Mouse (Mus musculus): ENCODE data around the gene Pkn2. TPM values are rescaled to one million over a fixed set of nuclear protein-coding genes. Genes with fewer than 3 reads are reported as not detected.

Pkn2 gene
- polyA plus RNA-seq, 1 experiment from 2014 or later, result 50.7 TPM

GRCm38 (mm10) chr3:142881589-142881871 is 274 bp downstream of the Pkn2 start:
- Histone ChIP-seq H3K27ac (peak overlapping the region; percentile 98), H3K9me3 (no peaks in the 10 kb centered on the region), H3K27me3 (ENCODE audit: poor library complexity, severe bottlenecking) (no peaks in the 10 kb centered on the region), H3K36me3 (replicated peaks) (no peaks in the 10 kb centered on the region), H3K4me1 (peaks cover 19% of the 10 kb centered on the region), H3K4me3 (peak overlapping the region; percentile 99)
- no peak for DNase-seq (ENCODE audit: extremely low spot score, low spot score)
- WGBS, result 1% methylated on average over 40 of the region's 40 CpGs

DNA sequence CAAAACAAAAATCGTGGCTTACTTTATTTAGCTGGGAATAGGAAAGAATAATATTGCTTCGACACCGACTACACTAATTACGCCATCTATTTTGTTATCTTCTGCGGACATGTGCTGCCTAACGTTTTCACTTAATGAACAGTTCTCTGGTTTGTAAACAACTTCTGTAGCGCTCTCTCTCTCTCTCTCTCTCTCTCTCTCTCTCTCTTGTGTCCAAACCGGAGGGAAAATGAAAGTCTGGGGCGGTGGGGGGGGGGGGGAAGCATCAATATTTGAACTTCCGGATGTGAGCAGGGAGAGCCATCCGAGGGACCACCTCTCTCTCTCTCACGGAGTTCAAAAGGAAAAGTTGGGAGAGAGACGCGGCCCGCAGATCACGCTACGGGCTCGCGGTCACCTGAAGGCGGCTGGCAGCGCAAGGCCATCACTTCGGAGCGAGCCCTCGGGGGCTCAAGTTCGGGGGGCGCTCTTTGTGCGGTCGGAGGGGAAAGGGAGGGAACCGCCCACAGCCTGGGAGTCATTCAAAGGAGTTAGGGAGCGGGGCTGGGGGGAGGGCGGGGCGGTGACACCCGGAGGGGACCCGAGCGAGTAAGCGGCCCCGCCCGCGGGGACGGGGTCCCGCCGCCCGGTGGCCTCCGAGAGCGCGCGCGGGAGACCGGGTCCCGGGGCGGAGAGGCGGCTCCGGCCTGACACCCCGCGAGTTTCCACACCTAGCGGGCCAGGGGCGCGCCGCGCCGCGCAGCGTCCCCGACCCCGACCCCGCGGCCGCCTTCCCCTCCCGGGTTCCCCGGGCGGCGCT is 815 bp downstream of the Pkn2 start:
- Histone ChIP-seq H3K27ac (peak overlapping the region; percentile 98), H3K9me3 (no peaks in the 10 kb centered on the region), H3K36me3 (replicated peaks) (no peaks in the 10 kb centered on the region), H3K27me3 (ENCODE audit: poor library complexity, severe bottlenecking) (no peaks in the 10 kb centered on the region), H3K4me1 (peaks cover 19% of the 10 kb centered on the region), H3K4me3 (peak overlapping the region; percentile 99)
- DNase-seq (ENCODE audit: extremely low spot score, low spot score), result peak; percentile 72
- WGBS, result under 1% methylated on average over 57 of the region's 72 CpGs

DNA sequence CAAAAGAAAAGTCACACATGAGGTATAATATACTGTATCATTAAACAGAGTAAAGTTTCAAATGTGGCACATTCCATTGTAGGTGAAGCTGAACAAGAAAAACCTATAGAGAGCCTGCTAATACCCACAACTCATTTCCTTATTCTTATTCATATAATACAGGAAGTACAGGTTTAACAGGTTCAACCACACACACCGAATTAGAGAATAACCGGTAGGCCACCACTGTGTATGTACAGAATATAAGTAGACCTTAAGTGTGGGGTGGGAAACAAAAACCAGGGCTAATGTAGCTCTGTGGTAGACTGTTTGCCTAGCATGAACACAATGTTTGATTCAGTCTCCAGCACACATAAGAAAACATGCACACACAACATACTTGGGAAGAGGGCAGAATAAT is 18.6 kb downstream of the Pkn2 start:
- Histone ChIP-seq H3K27me3 (ENCODE audit: poor library complexity, severe bottlenecking) (no peaks in the 10 kb centered on the region), H3K4me3 (no peak overlapping the region), H3K4me1 (no peaks in the 10 kb centered on the region), H3K27ac (no peak overlapping the region), H3K36me3 (replicated peaks) (0 out of 2 replicates have a peak, but pooled peaks cover 2% of the 10 kb centered on the region), H3K9me3 (no peaks in the 10 kb centered on the region)
- DNase-seq (ENCODE audit: extremely low spot score, low spot score), result no peak
- 96% methylated on average over 2 of the region's 2 CpGs for WGBS

DNA sequence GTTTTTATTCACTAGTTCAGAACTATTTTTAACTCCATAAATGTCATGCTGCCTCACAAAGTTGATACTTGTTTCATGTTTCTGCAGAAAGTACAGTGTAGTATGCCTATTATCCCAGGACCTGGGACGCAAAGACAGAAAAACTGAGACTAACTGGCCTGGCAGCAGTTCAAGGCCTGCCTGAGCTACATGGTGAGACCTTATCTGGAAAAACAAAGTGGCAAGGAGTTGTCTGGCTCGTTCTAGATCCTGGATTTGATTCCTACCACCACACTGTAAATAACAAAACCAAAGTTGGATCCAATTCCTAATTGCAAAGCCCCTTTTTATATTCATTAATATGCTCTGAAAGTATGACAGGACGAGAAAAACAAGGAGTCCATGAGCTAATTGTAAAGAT is 25.0 kb downstream of the Pkn2 start:
- DNase-seq (ENCODE audit: extremely low spot score, low spot score), result no peak
- peaks cover 15% of the 10 kb centered on the region for H3K36me3 ChIP-seq (replicated peaks)
- no peaks in the 10 kb centered on the region for H3K9me3 ChIP-seq
- H3K4me3 ChIP-seq, result no peak overlapping the region
- WGBS, result 81% methylated on average over 3 of the region's 3 CpGs
- H3K27ac ChIP-seq, result no peak overlapping the region
- no peaks in the 10 kb centered on the region for H3K4me1 ChIP-seq
- no peaks in the 10 kb centered on the region for H3K27me3 ChIP-seq (ENCODE audit: poor library complexity, severe bottlenecking)

- 76% methylated on average over 4 of the region's 4 CpGs for WGBS
- Histone ChIP-seq H3K4me1 (no peaks in the 10 kb centered on the region), H3K27ac (no peak overlapping the region), H3K9me3 (no peaks in the 10 kb centered on the region), H3K27me3 (ENCODE audit: poor library complexity, severe bottlenecking) (no peaks in the 10 kb centered on the region), H3K36me3 (replicated peaks) (peaks cover 19% of the 10 kb centered on the region), H3K4me3 (no peak overlapping the region)
- DNase-seq (ENCODE audit: extremely low spot score, low spot score), result no peak
Observed at GRCm38 (mm10) chr3:142855961-142856472, 25.8 kb downstream of the Pkn2 start.

DNA sequence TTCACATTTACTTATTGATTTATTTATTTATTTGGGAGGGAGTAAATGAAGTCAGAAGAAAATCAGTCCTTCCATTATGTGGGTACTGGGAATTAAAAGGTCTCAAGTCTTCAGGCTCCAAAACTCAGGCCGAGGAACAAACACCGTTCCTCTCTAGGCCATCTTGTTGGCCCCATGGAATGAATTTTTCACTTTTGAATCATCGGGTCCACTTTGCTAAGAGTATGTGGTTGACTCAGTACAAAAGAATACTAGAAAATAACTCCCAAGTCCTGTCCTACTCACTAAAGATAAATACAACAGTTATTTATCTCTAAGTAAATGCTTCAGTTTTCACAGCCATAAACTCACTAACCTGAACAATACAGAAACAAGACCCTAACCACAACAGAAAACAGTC is 28.9 kb downstream of the Pkn2 start:
- no peak overlapping the region for H3K4me3 ChIP-seq
- no peaks in the 10 kb centered on the region; the same call in 1 of the 2 replicates for H3K9me3 ChIP-seq
- DNase-seq (ENCODE audit: extremely low spot score, low spot score), result no peak
- no peak overlapping the region for H3K27ac ChIP-seq
- H3K4me1 ChIP-seq, result no peaks in the 10 kb centered on the region
- no peaks in the 10 kb centered on the region for H3K27me3 ChIP-seq (ENCODE audit: poor library complexity, severe bottlenecking)
- 94% methylated on average over 3 of the region's 3 CpGs for WGBS
- peaks cover 49% of the 10 kb centered on the region for H3K36me3 ChIP-seq (replicated peaks)

DNA sequence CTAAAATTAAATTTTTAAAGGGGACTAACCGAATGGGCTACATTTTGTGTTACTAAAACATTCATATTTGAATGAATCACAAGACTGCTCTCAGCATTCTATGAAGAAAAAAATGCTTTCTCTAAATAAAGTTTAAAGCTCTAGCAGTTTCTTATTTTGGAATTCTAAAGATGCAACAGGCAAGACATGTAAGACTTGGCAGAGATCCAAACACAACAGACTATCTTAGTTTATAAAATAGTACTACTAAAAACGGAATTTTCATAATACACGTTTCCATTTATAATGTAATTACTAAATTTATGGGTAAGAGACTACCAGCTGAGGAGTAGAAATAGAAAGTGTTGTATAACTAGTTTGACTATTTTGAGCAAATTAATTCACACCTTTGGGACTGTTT is 30.2 kb downstream of the Pkn2 start:
- Histone ChIP-seq H3K36me3 (replicated peaks) (peaks cover 56% of the 10 kb centered on the region), H3K4me1 (no peaks in the 10 kb centered on the region), H3K4me3 (no peak overlapping the region), H3K9me3 (no peaks in the 10 kb centered on the region; the same call in 1 of the 2 replicates), H3K27ac (no peak overlapping the region), H3K27me3 (ENCODE audit: poor library complexity, severe bottlenecking) (no peaks in the 10 kb centered on the region)
- DNase-seq (ENCODE audit: extremely low spot score, low spot score), result no peak
- 93% methylated on average over 3 of the region's 3 CpGs for WGBS

DNA sequence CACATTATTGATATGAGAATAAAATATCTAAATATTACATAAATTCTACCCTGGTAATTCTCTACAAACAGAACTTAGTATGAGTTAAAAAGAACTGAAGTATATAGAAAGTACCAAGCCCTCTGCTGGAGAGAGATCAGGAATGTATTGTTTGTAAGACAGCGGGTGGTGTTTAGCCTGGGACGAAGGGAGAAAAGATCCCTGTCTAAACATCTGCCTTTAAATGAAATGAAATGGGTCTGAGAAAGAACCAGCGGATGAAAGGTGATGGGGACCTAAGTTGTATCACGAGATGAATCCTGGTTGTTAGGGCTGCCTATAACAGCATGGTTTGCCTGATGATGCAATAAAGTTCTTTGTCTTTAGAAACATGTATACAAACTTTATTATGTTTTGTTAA is 41.8 kb downstream of the Pkn2 start:
- 42% methylated on average over 4 of the region's 4 CpGs for whole genome bisulfite sequencing
- Histone ChIP-seq H3K4me1 (peaks cover 3% of the 10 kb centered on the region; the same call in 1 of the 2 replicates), H3K9me3 (no peaks in the 10 kb centered on the region), H3K27ac (no peak overlapping the region), H3K27me3 (ENCODE audit: poor library complexity, severe bottlenecking) (no peaks in the 10 kb centered on the region), H3K4me3 (no peak overlapping the region), H3K36me3 (replicated peaks) (peaks cover 35% of the 10 kb centered on the region)
- DNase-seq (ENCODE audit: extremely low spot score, low spot score), result no peak

DNA sequence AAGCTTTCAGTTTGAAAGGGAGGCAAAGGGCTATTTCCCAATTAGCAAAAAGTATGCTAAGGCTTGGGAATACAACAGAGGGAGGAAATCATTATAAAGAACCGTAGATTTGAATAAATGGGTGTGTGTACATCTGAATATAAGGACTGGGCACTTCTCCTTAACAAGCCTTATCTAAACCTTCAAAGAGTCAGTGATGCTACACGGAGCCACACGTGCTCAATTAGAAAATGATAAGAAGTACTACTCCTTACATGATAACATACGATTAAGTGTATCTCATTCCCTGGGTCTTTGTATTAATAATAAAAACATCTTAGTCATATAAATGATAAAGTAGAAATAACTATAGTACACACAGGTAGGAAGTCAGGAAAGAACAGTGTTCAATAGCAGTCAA is 47.0 kb downstream of the Pkn2 start:
- 97% methylated on average over 4 of the region's 4 CpGs for WGBS
- no peak for DNase-seq (ENCODE audit: extremely low spot score, low spot score)
- peaks cover 32% of the 10 kb centered on the region for H3K36me3 ChIP-seq (replicated peaks)
- H3K27me3 ChIP-seq (ENCODE audit: poor library complexity, severe bottlenecking), result no peaks in the 10 kb centered on the region
- no peaks in the 10 kb centered on the region for H3K4me1 ChIP-seq
- H3K27ac ChIP-seq, result no peak overlapping the region
- H3K4me3 ChIP-seq, result no peak overlapping the region
- H3K9me3 ChIP-seq, result no peaks in the 10 kb centered on the region

DNA sequence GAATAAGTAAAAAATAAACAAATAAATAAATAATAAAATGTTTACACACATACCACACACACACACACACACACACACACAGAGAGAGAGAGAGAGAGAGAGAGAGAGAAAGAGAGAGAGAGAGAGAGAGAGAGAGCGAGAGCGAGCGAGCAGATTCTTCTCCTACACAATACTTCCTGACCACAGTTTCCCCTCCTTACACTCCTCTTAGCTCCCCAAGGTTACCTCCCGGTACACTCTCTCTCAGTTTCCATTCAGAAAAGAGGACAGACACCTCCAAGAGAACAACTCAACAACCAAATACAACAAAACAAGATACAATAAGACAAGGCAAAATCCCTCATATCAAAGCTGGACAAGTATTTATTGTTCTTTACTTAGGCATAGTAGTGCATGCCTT is 47.8 kb downstream of the Pkn2 start:
- no peaks in the 10 kb centered on the region for H3K9me3 ChIP-seq
- no peaks in the 10 kb centered on the region for H3K4me1 ChIP-seq
- no peak overlapping the region for H3K4me3 ChIP-seq
- no peaks in the 10 kb centered on the region for H3K27me3 ChIP-seq (ENCODE audit: poor library complexity, severe bottlenecking)
- no peak for DNase-seq (ENCODE audit: extremely low spot score, low spot score)
- no peak overlapping the region for H3K27ac ChIP-seq
- peaks cover 34% of the 10 kb centered on the region for H3K36me3 ChIP-seq (replicated peaks)
- WGBS, result 94% methylated on average over 4 of the region's 4 CpGs

DNA sequence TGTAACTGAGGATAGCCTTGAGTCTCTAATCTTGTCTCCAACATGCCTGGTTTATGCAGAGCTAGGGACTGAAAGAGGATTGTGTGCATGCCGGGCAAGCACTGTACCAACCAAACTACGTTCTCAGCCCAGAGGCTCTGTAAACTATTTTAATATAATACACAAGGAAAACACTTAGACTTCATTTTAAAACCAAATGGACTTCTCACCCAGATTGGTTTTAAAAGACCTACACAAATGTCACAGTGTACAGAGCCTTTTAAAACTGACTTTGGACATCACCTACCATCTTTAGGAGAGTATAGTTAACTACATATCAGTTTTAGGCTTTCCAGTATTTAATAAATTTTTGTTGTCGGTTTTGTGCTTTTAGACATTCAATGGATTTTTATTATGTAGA is 48.9 kb downstream of the Pkn2 start:
- WGBS, result 98% methylated on average over 3 of the region's 3 CpGs
- H3K27me3 ChIP-seq (ENCODE audit: poor library complexity, severe bottlenecking), result no peaks in the 10 kb centered on the region
- H3K36me3 ChIP-seq (replicated peaks), result peaks cover 35% of the 10 kb centered on the region
- no peak for DNase-seq (ENCODE audit: extremely low spot score, low spot score)
- no peak overlapping the region for H3K27ac ChIP-seq
- H3K9me3 ChIP-seq, result no peaks in the 10 kb centered on the region
- H3K4me3 ChIP-seq, result no peak overlapping the region
- no peaks in the 10 kb centered on the region for H3K4me1 ChIP-seq

DNA sequence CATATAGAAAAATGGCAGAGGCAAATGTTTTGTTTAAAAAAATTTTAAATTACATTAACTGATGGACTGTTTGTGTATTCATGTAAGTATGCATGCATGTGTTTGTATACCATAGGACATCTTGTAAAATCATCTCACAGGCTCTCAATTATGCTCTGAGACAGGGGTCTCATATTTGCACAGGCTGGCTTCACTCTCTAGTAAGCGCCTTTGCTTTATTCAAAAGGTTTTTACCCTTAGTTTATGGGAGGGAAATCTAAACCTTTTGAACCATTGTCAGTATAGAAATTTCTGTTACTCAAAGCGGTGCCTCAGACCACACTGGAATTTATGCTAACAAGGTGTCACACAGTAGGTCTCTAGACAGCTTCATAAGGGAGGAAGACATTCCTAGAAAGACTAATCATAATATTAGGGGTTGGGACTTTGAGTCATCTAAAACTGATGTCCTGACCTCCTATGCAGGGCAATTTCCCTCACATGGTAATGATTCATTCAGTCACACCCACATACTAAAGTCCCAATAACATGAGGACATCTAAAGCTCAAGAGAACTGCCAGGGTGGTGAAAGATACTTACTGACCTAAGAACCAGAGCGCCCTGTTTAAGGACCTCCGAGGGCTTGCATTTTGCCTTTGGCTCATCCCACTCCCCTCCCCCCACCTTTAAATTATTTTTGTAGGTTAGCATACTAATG is 55.2 kb downstream of the Pkn2 start:
- Histone ChIP-seq H3K4me1 (no peaks in the 10 kb centered on the region), H3K9me3 (no peaks in the 10 kb centered on the region), H3K4me3 (no peak overlapping the region), H3K36me3 (replicated peaks) (peaks cover 71% of the 10 kb centered on the region), H3K27me3 (ENCODE audit: poor library complexity, severe bottlenecking) (no peaks in the 10 kb centered on the region), H3K27ac (no peak overlapping the region)
- no peak for DNase-seq (ENCODE audit: extremely low spot score, low spot score)
- WGBS, result 90% methylated on average over 4 of the region's 4 CpGs

GRCm38 (mm10) chr3:142823606-142824005 is 58.2 kb downstream of the Pkn2 start:
- H3K4me1 ChIP-seq, result no peaks in the 10 kb centered on the region
- no peak overlapping the region for H3K27ac ChIP-seq
- no peak overlapping the region for H3K4me3 ChIP-seq
- 94% methylated on average over 1 of the region's 1 CpGs for WGBS
- peaks cover 75% of the 10 kb centered on the region for H3K36me3 ChIP-seq (replicated peaks)
- DNase-seq (ENCODE audit: extremely low spot score, low spot score), result no peak
- H3K27me3 ChIP-seq (ENCODE audit: poor library complexity, severe bottlenecking), result no peaks in the 10 kb centered on the region
- no peaks in the 10 kb centered on the region for H3K9me3 ChIP-seq
